Mouse (Mus musculus) cerebellum, adult 9-10 months (tissue): Measurements from ENCODE around the gene Nlgn1.
A peak's percentile ranks its signal among the peaks of the same experiment; 100 is the strongest.
"Not testable (repeated sequence)": the region's sequence is repeated elsewhere in the genome, so short reads cannot be mapped to it uniquely, and the experiment has no call there.

Experiments used
- DNase-seq: peaks from one replicate; pipeline ENCODE4 v3.0.0; 2022

Nlgn1 gene

DNA sequence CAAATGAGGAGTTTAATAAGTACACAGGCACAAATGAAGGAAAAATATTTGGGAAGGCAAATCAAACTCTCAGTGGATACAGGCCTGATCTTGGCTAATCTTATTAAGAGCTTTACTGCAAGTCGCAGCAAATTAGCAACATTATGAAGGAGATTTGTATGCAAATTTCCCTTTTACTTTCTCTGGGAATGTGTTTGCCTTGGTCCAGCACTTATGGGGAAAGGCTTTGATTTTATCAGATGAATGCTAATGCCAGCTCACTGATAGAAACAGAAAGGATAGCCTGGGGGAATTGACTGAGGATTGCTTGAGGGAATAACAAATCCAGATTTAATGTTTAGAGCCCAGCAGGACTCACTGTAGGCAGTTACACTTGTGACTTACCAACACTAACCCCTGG lies 725.7 kb downstream of the Nlgn1 start:
- no peak for DNase-seq

- DNase-seq = no peak
Observed at GRCm38 (mm10) chr3:25597513-25597912, 734.7 kb downstream of the Nlgn1 start.

- DNase-seq = peak; percentile 4
Observed at GRCm38 (mm10) chr3:25575526-25575925, 756.7 kb downstream of the Nlgn1 start.

GRCm38 (mm10) chr3:25574840-25575239 lies 757.4 kb downstream of the Nlgn1 start:
- no peak for DNase-seq

GRCm38 (mm10) chr3:25558513-25558912 lies 773.7 kb downstream of the Nlgn1 start:
- not testable (repeated sequence) for DNase-seq

- DNase-seq = not testable (repeated sequence)
Observed at GRCm38 (mm10) chr3:25549097-25549496, 783.2 kb downstream of the Nlgn1 start.

DNA sequence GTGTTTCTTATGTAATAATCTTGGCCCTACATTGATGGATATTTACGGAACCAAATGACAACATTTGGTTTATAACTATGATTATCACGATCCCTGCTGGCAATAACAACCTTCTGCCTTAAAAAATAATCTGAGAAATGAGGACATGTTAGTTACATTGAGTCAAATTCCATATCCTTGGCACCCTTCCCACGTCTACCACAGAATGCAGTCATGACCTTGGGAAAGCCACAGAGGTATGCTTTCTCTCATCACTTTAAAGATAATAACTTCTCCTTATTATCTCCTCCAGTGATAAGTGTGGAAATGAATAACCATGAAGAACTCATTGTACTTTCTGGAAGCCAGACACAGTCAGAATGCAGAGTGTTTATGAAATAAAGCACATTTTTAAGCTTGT lies 808.0 kb downstream of the Nlgn1 start:
- DNase-seq = not testable (repeated sequence)

- no peak for DNase-seq
Observed at GRCm38 (mm10) chr3:25463051-25463450, 869.2 kb downstream of the Nlgn1 start.

GRCm38 (mm10) chr3:25456250-25456860 lies 875.9 kb downstream of the Nlgn1 start:
- DNase-seq = no peak

DNA sequence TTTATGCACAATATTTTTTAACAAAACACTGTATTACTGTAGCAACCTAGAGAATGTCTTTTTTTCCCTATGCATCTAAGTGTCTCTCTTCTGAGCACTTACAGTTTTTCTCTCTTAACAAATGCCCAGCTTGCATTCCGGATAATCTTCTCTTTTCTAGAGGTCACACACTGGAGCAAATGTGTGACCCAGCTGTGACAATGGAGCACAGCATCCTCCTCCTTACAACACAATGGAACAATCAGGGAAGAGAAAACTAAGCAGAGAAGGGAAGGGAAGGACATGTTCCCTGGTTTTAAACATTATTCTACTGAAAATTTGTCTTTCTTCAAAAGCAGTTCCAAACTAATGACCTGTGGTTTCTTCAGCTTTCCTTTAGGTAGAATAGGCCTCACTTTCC lies 879.9 kb downstream of the Nlgn1 start:
- DNase-seq = no peak

DNA sequence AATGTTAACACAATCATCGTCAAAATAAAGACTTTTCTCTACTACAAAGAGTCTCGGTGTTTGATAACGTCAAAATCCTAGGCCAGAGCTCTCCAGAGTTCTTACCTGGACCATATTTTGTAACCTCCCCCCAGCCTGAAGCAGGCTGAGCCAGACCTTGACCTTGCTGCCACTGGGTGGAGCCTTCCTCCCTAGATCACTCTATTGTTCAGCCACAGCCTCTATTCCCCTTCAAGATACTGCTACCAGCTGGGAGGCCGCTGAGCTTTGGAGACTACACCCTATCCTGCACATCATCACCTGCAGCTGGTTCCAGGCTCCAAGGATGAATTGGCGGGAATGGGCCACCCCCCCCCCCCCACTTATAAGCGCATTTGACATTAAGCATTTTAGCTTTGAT lies 881.8 kb downstream of the Nlgn1 start:
- no peak for DNase-seq

DNA sequence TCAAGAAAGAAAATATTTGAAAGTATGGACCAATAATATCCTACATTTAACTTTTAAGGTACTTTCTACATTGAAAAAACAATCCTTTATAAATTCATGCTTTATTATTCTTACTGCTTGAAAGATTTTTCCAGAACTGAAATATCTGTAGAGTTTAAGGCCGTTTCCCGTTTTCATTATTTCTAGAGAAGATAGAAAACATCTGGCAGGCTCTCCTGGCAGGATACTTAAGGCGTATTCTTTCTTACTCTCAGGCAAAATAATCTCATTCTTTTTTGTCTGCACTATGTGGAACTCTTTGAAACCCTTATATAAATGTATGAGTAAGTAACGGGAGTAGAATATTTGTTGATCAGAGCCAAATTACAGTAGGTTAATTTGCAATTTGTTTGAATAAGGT lies 882.9 kb downstream of the Nlgn1 start:
- no peak for DNase-seq

DNA sequence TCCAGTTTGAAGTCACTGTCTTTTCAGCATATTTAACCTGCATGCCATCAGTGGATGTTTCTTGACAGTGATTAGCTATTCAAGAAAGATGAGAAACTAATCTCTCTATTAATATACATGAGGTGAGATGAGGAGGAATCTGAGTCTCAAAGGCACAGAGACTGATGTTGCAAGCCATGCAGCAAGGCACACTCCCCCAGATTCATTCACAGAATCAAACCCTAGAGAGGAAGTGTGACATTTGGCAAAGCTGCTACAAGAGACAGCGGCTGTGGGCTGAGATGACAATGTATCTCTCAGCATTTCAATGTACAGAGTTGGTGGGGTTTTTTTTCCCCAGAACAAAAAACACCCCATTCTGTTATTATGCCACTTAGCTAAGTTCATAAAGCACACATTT lies 885.1 kb downstream of the Nlgn1 start:
- no peak for DNase-seq

DNA sequence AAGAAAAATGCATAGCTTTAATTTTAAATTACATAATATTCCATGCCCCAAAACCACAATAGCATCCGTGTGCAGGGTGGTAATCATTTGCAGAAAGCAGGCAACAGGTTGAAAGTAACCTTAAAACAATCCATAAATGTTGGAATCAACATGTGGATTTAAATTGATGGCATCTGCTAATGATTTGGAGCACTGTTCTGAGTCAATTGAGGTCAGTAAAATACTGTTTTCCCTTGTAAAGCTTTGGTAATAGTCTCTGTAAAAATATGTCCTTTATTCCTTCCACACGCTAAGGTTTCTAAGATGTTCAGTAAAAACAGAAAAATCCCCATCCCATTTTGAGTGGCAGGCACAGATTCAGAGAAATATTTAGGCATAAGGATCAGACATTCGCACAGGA lies 888.6 kb downstream of the Nlgn1 start:
- no peak for DNase-seq

DNA sequence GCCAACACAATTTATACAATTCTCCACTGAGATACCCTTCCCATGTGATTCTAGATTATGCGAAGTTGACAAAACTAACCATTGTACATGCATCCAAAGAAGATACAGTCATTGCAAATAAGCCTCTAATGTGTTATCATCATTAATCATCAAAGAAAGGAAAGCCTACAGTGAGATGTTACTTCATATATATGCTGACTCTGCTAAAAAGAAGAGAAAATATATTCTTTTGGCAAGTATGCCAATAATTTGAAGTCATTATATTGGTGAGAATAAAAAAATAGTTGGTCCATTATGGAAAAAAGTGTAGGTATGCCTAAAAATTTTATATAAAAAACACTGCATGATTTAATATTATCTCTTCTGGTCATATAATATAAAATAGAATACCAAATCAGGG lies 889.6 kb downstream of the Nlgn1 start:
- DNase-seq = no peak

- no peak for DNase-seq
Observed at GRCm38 (mm10) chr3:25426931-25427330, 905.3 kb downstream of the Nlgn1 start.

- DNase-seq = no peak
Observed at GRCm38 (mm10) chr3:25412003-25412402, 920.3 kb downstream of the Nlgn1 start.
